Mouse (Mus musculus) layer of hippocampus, adult 9-10 months (tissue): Measurements from ENCODE around the gene Cd300lg.

Experiments
- DNase-seq: peaks from one replicate; pipeline ENCODE4 v3.0.0; 2022; ENCODE audit warnings: low spot score

Cd300lg gene

GRCm38 (mm10) chr11:102041350-102041949 is at the start of gene Cd300lg:
Gene Cd300lg, plus strand, starts transcription at chr11:102041509.
- no peak for DNase-seq

- DNase-seq: no peak
Measured at GRCm38 (mm10) chr11:101991813-101992212, 49.5 kb upstream of the Cd300lg start.

GRCm38 (mm10) chr11:101992411-101992810 is 48.9 kb upstream of the Cd300lg start:
- DNase-seq: no peak

GRCm38 (mm10) chr11:101994100-101994499 is 47.2 kb upstream of the Cd300lg start:
- DNase-seq: no peak

GRCm38 (mm10) chr11:101995938-101996337 is 45.4 kb upstream of the Cd300lg start:
- DNase-seq: no peak

- no peak for DNase-seq
Measured at GRCm38 (mm10) chr11:101998258-101998657, 43.1 kb upstream of the Cd300lg start.

GRCm38 (mm10) chr11:101999466-101999865 is 41.8 kb upstream of the Cd300lg start:
- no peak for DNase-seq

GRCm38 (mm10) chr11:102004251-102004650 is 37.1 kb upstream of the Cd300lg start:
- no peak for DNase-seq

GRCm38 (mm10) chr11:102006271-102006670 is 35.0 kb upstream of the Cd300lg start:
- no peak for DNase-seq

- DNase-seq: no peak
Measured at GRCm38 (mm10) chr11:102006688-102007087, 34.6 kb upstream of the Cd300lg start.

- DNase-seq: no peak
Measured at GRCm38 (mm10) chr11:102008372-102008771, 32.9 kb upstream of the Cd300lg start.

- DNase-seq: no peak
Measured at GRCm38 (mm10) chr11:102008954-102009637, 32.2 kb upstream of the Cd300lg start.

- DNase-seq: no peak
Measured at GRCm38 (mm10) chr11:102010140-102010539, 31.2 kb upstream of the Cd300lg start.

- DNase-seq: no peak
Measured at GRCm38 (mm10) chr11:102011510-102011909, 29.8 kb upstream of the Cd300lg start.

- DNase-seq: no peak
Measured at GRCm38 (mm10) chr11:102013201-102013600, 28.1 kb upstream of the Cd300lg start.

- DNase-seq: no peak
Measured at GRCm38 (mm10) chr11:102015472-102015871, 25.8 kb upstream of the Cd300lg start.

- DNase-seq: no peak
Measured at GRCm38 (mm10) chr11:102016136-102016535, 25.2 kb upstream of the Cd300lg start.

- DNase-seq: no peak
Measured at GRCm38 (mm10) chr11:102019736-102020135, 21.6 kb upstream of the Cd300lg start.

GRCm38 (mm10) chr11:102021196-102021595 is 20.1 kb upstream of the Cd300lg start:
- no peak for DNase-seq

- DNase-seq: no peak
Measured at GRCm38 (mm10) chr11:102023406-102023805, 17.9 kb upstream of the Cd300lg start.

- DNase-seq: no peak
Measured at GRCm38 (mm10) chr11:102024084-102024758, 17.1 kb upstream of the Cd300lg start.

GRCm38 (mm10) chr11:102024875-102025274 is 16.4 kb upstream of the Cd300lg start:
- no peak for DNase-seq

GRCm38 (mm10) chr11:102025354-102025753 is 16.0 kb upstream of the Cd300lg start:
- DNase-seq: no peak
